Mouse (Mus musculus): ENCODE results near the gene Ccnb1ip1.

Ccnb1ip1 gene

GRCm38 (mm10) chr14:50782166-50782565 is 25.4 kb downstream of the Ccnb1ip1 start:
- no peak for DNase-seq

- no peak for DNase-seq
Observed at GRCm38 (mm10) chr14:50771342-50771741, 36.2 kb downstream of the Ccnb1ip1 start.

GRCm38 (mm10) chr14:50765736-50766135 is 41.8 kb downstream of the Ccnb1ip1 start:
- no peak for DNase-seq

- no peak for DNase-seq
Observed at GRCm38 (mm10) chr14:50758416-50759085, 49.0 kb downstream of the Ccnb1ip1 start.

GRCm38 (mm10) chr14:50744994-50745393 is 62.5 kb downstream of the Ccnb1ip1 start, which contains the start of gene Olfr749:
TSS of gene Olfr749 (minus strand) at chr14:50745094.
- no peak for DNase-seq

- DNase-seq, result no peak
Observed at GRCm38 (mm10) chr14:50741584-50741983, 65.9 kb downstream of the Ccnb1ip1 start.

GRCm38 (mm10) chr14:50740334-50740733 is 67.2 kb downstream of the Ccnb1ip1 start:
- no peak for DNase-seq
